Mouse (Mus musculus) T-cell, adult 2 months (primary cell): ENCODE measurements around the gene Ccdc40.

ENCODE experiments used
- DNase-seq: peaks from one replicate; pipeline ENCODE4 v3.0.0; 2022; ENCODE audit warnings: low spot score

The Ccdc40 gene

GRCm38 (mm10) chr11:119228091-119228781 is at the start of gene Ccdc40, which contains the start of gene Tbc1d16:
Gene Ccdc40, plus strand, starts transcription at chr11:119228572.
Gene Tbc1d16, minus strand, starts transcription at chr11:119228499.
- peak; percentile 49 for DNase-seq

- DNase-seq: no peak
Observed at GRCm38 (mm10) chr11:119180824-119181582, 47.4 kb upstream of the Ccdc40 start.

- no peak for DNase-seq
Observed at GRCm38 (mm10) chr11:119181861-119182395, 46.4 kb upstream of the Ccdc40 start.

DNA sequence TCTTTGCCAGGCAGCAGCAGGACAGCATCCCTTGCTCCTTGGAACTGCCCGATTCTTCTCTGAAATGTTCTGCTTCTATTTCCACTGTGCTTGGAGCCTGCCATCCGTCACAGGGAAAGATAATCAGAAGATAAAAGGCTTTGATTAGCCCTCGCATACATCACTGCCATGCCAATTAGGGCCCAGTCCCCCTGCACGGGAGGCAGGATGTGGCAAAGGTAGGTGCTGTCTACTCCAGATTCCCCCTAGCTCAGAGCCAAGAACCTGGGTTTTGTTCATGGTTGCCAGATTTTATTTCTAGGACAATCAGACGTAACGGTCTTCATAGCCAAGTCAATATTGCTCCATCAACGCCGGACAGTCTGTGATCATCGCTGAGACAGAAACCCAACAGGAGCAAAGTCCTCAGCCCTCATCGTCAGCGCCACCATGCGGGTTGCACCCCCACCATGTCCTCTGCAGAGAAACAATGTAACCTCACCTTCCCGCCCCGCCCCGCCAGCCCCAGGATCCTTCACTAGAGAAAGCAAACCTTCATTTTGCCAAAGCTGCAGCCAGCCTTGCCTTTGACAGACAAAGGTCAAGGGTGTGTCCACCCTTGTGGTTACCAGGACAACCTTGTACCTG is 44.6 kb upstream of the Ccdc40 start:
- DNase-seq: peak; percentile 45

GRCm38 (mm10) chr11:119186381-119186780 is 42.0 kb upstream of the Ccdc40 start:
- no peak for DNase-seq

GRCm38 (mm10) chr11:119186989-119187799 is 41.2 kb upstream of the Ccdc40 start:
- peak; percentile 71 for DNase-seq

GRCm38 (mm10) chr11:119187800-119188197 is 40.6 kb upstream of the Ccdc40 start:
- DNase-seq: no peak

- DNase-seq: no peak
Observed at GRCm38 (mm10) chr11:119188389-119188788, 40.0 kb upstream of the Ccdc40 start.

- no peak for DNase-seq
Observed at GRCm38 (mm10) chr11:119189319-119189718, 39.1 kb upstream of the Ccdc40 start.

DNA sequence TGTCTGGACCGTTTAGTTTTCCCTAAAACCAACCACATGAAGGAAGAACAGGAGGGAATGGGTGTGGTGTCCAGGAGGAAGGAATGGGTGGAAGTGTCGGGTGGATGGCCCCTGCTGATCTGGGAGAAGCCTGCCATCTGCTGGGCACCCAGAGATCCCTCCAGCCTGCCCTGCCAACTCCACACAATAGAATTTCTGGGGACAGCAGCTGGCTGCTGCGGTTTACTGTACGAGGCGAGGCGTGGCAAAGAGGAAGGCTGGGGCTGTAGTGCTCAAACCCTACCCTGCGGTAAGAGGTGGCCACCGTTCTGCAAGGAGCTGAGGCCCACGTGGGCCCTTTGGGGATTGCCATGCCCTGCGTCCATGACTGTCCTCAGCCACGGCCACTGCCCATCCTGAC is 37.9 kb upstream of the Ccdc40 start:
- DNase-seq: peak; percentile 60

GRCm38 (mm10) chr11:119191606-119192081 is 36.7 kb upstream of the Ccdc40 start:
- no peak for DNase-seq

DNA sequence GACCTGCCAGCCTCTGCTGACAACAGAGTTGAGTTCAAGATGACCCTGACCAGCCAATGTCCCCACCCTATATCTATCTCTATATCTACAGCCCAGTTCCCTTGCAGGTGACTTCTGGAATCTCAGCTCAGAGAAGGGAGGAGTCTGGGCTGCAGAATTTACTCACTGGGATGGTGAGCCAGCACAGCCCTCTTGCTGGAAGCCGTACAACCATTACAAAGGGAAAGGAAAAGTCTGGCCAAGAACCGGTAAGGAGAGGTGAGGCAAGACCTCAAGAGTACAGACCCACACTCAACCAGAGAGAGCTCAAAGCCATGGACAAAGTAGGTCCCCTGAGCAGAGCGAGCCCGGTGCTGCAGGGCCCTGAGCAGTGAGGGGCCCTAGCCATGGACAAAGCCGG is 36.2 kb upstream of the Ccdc40 start:
- DNase-seq: no peak

- DNase-seq: no peak
Observed at GRCm38 (mm10) chr11:119192605-119193004, 35.8 kb upstream of the Ccdc40 start.

DNA sequence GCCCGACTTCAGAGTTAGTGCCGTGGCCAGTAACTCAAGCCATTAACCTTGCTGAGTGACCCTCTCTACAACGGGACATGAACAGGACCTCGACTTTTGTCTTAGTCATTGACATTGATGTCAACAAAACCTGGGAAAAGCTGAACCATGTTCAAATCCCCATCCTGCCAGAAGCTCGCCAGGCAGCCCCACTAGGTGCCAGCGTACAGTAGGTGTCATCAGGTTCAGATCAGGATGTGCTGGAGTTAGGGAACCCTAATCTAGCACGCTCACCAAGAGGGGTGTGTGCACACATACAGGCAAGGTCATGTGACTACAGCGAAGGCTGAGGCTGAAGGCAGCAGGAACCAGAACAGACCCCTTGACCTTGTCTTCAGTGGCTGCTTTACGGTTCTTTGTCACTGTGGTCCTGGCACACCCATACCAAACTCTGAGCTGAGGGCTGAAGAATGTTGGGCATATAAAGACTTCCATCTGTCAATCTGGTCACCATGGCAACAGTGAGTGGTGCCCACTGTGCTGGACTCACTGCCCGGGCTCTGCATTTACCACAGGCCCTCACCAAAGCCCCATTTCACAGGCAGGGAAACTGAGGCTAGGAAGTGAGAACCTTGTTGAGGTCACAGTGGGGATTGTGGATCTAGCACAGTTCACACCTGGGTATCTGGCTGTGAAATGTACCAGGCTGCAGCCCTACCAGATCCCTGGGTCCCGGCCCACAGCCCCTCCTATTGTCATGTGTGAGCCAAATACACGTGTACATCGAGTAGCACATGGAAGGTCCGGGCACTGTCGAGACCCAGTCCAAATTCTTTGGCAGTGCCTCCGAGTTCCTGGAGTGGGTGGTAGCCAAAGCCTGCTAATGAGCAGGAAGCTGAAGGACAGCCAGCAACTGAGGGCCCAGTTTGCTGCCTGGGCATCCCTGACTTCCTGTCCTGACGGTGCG is 30.5 kb upstream of the Ccdc40 start:
- no peak for DNase-seq

GRCm38 (mm10) chr11:119198564-119199232 is 29.7 kb upstream of the Ccdc40 start:
- DNase-seq: peak; percentile 36

DNA sequence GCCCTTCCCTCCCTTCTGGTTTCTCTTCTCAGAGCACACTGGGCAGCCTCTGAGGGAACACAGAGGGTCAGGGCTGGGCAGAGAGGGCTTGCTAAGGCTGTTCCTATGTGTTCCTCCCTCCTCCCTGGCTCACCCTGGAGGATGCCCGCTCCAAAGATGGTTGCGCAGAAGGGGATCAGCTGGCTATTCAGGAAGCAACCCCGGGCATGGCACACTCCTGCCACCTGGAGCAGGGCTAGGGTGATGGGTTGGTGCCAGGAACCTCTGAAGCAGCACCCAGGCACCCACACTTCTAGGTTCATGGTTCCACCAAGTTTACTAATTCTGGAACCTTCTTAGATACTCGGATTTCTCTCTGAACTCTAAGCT is 29.2 kb upstream of the Ccdc40 start:
- DNase-seq: no peak

DNA sequence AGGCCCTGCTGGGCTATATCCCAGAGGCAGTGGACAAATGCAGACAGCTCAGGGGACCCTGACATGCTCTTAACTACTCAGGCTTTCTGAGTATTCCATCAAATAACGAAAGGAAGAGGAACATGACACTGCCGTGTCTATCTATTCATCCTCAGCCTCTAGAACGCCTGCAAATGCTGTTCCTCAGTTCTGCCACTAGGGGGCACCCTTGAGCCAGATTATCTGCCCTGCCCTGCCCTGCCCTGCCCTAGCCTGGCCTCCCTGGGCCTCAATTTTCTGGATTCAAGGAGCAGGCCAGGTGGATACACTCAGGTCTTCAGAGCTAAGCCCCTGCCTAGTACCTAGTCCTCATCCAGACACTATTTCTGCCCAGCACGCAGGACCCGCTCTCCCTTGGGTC is 24.9 kb upstream of the Ccdc40 start:
- peak; percentile 26 for DNase-seq

- no peak for DNase-seq
Observed at GRCm38 (mm10) chr11:119205738-119206137, 22.6 kb upstream of the Ccdc40 start.

GRCm38 (mm10) chr11:119206562-119206961 is 21.8 kb upstream of the Ccdc40 start:
- peak; percentile 41 for DNase-seq

DNA sequence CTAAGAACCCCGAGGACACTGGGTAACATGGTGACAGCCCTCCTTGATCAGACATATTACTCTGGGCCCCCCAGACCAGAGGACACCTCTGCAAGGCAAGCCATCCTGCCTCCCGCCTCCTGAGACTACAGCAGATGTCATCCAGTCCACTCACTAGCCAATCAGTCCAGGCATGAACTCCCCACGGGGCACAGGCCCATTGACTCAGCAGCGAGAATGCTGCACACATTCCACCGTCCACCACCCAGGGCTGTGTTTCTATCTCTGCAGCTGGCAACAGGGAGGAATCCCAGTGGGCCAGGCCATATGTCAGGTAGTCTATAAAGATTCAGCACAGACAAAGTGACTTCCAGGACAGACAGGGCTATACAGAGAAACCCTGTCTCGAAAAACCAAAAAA is 20.4 kb upstream of the Ccdc40 start:
- DNase-seq: no peak
